Mouse (Mus musculus): ENCODE measurements at regions not wholly inside any gene's neighbourhood (a gene's known extent, or its start where the extent isn't known, plus 50 kb on each side); places are given as distances from the start of the nearest gene placed in this dataset.

GRCm38 (mm10) chr5:41347416-41347815 is 360.5 kb downstream of the Rab28 start:
- TF ChIP-seq CTCF (IDR thresholded peaks at IDR 0.05; ENCODE audit: borderline replicate concordance, insufficient read depth, low read depth, low read length), result no peak
- no peak for TF ChIP-seq POLR2A (IDR thresholded peaks at IDR 0.05; ENCODE audit: borderline replicate concordance, insufficient read depth, low read length)

Measured in cerebellum, adult 2 months (tissue).